26 mouse cellular contexts compared by ENCODE assay signal in genomic region chr8:21911931-21912330, GRCm38 (mm10). TPM values are rescaled to one million over a fixed set of nuclear protein-coding genes. Genes with fewer than 3 reads are reported as not detected.
DNase-seq lines count a peak whose midpoint lies in the region; TF ChIP-seq lines count a peak whose summit lies in the region.
"Had no signal": no experiment of that assay in that cellular context is flagged by ENCODE, and none has a peak within 500 bp of the region (broad histone marks: within the 10 kb centered on the region; RNA-seq: fewer than 3 reads in every experiment).

No protein-coding gene starts in this region.

- in situ Hi-C loops in ES-E14 (cut with MboI; ENCODE audit: low sequenced_read_pairs in 2 of 2, unreplicated experiment in 2 of 2): no loop called here

- H3K9ac ChIP-seq in ES-E14 (ENCODE audit: insufficient read depth, low read depth, low read length, poor library complexity, severe bottlenecking): no peak overlapping the region

- H3K36me3 ChIP-seq in ES-E14 (ENCODE audit: control insufficient read depth, insufficient read depth, low read length, poor library complexity, severe bottlenecking): no peaks in the 10 kb centered on the region
- H3K36me3 ChIP-seq: G1E had no signal

- H3K9me3 ChIP-seq in ES-E14 (ENCODE audit: control insufficient read depth, insufficient read depth, low read depth, low read length): no peaks in the 10 kb centered on the region
- H3K9me3 ChIP-seq: G1E had no signal

- H3K4me1 ChIP-seq in ES-E14 (ENCODE audit: control insufficient read depth in 2 of 2, insufficient read depth in 2 of 2, low read length in 2 of 2, poor library complexity in 1 of 2): peaks cover 5 to 9% of the 10 kb centered on the region in 2 experiments; a peak in 3 of 4 replicates

- DNase-seq in ES-CJ7 (ENCODE audit: low read depth, low spot score) (peak; percentile 82), ES-E14 (ENCODE audit: low read depth, low spot score) (peak; percentile 38), R1 (ENCODE audit: low read depth, low spot score) (peak; percentile 79), ZHBTc4 (ENCODE audit: low read depth, low spot score) (peak; percentile 73)
- DNase-seq in gastrocnemius, postnatal 10 days: no peak
- DNase-seq in cerebellum, postnatal 36 days: no peak
- no peak for DNase-seq in kidney, postnatal 14 days
- no peak for DNase-seq in heart, postnatal 14 days
- DNase-seq: adrenal gland, adult 2 months; adrenal gland, adult 8-10 months; adrenal gland, postnatal 10 days; adrenal gland, postnatal 14 days; adrenal gland, postnatal 25 days; adrenal gland, postnatal 36 days; B cell, adult 2 months; cerebellum, adult 11 months; cerebellum, adult 11-12 months; cerebellum, adult 18-20 months; cerebellum, adult 2 months; cerebellum, adult 8-10 months; cerebellum, adult 9-10 months had no signal

- no peak overlapping the region for H3K4me3 ChIP-seq in ES-E14 (ENCODE audit: insufficient read depth in 1 of 2, low read depth in 1 of 2, low read length in 2 of 2, poor library complexity in 1 of 2, severe bottlenecking in 1 of 2)

- intact Hi-C loops in heart, postnatal 14 days (cut with DNase I): no loop called here

- H3K27ac ChIP-seq in ES-E14 (ENCODE audit: insufficient read depth, low read depth, low read length, poor library complexity, severe bottlenecking): no peak overlapping the region; the same call in 1 of the 2 replicates

TF ChIP-seq in ES-E14, 5 proteins besides CTCF, POLR2A, EP300 and RAD21:
- no peak for TF ChIP-seq ZC3H11A (IDR thresholded peaks at IDR 0.05; ENCODE audit: borderline replicate concordance, low read depth, low read length)
- TF ChIP-seq CHD2 (IDR thresholded peaks at IDR 0.05; ENCODE audit: low read depth, low read length): no peak
- no peak for TF ChIP-seq HCFC1 (IDR thresholded peaks at IDR 0.05; ENCODE audit: borderline replicate concordance, insufficient read depth, low read length)
- no peak for TF ChIP-seq MAFK (IDR thresholded peaks at IDR 0.05; ENCODE audit: insufficient read depth, low read depth, low read length)
- TF ChIP-seq ZNF384 (IDR thresholded peaks at IDR 0.05; ENCODE audit: low read depth, low read length): no peak

RNA-seq across cellular contexts. Expression of gene Defb11, which starts 5.7 kb away (rescaled TPM):
- total RNA-seq in ES-E14 (2012; rRNA removed): not detected in 2 replicates
- total RNA-seq in gastrocnemius, postnatal 10 days (2021): not detected
- total RNA-seq in heart, postnatal 14 days (2021): not detected
- total RNA-seq: adrenal gland, adult 18-20 months; adrenal gland, adult 2 months; adrenal gland, adult 8-10 months; adrenal gland, postnatal 10 days; adrenal gland, postnatal 14 days; adrenal gland, postnatal 25 days; adrenal gland, postnatal 36 days; adrenal gland, postnatal 4 days; CH12.LX; G1E; MEL had no signal

RNA-seq across cellular contexts. Expression of gene Defb15, which starts 20.6 kb away (rescaled TPM):
- not detected in 2 replicates for total RNA-seq in ES-E14 (2012; rRNA removed)
- not detected for total RNA-seq in gastrocnemius, postnatal 10 days (2021)
- not detected for total RNA-seq in heart, postnatal 14 days (2021)
- total RNA-seq: adrenal gland, adult 18-20 months; adrenal gland, adult 2 months; adrenal gland, adult 8-10 months; adrenal gland, postnatal 10 days; adrenal gland, postnatal 14 days; adrenal gland, postnatal 25 days; adrenal gland, postnatal 36 days; adrenal gland, postnatal 4 days; CH12.LX; MEL had no signal

RNA-seq across cellular contexts. Expression of gene Defb35, which starts 26.2 kb away (rescaled TPM):
- total RNA-seq in ES-E14 (2012; rRNA removed): not detected in 2 replicates
- not detected for total RNA-seq in gastrocnemius, postnatal 10 days (2021)
- total RNA-seq in heart, postnatal 14 days (2021): not detected
- total RNA-seq: adrenal gland, adult 18-20 months; adrenal gland, adult 2 months; adrenal gland, adult 8-10 months; adrenal gland, postnatal 10 days; adrenal gland, postnatal 14 days; adrenal gland, postnatal 25 days; adrenal gland, postnatal 36 days; adrenal gland, postnatal 4 days; CH12.LX; G1E; MEL had no signal

RNA-seq across cellular contexts. Expression of gene Defb9, which starts 26.7 kb away (rescaled TPM):
- total RNA-seq in ES-E14 (2012; rRNA removed): not detected in 2 replicates
- not detected for total RNA-seq in gastrocnemius, postnatal 10 days (2021)
- total RNA-seq in heart, postnatal 14 days (2021): not detected
- total RNA-seq: adrenal gland, adult 18-20 months; adrenal gland, adult 2 months; adrenal gland, adult 8-10 months; adrenal gland, postnatal 10 days; adrenal gland, postnatal 14 days; adrenal gland, postnatal 25 days; adrenal gland, postnatal 36 days; adrenal gland, postnatal 4 days; CH12.LX; G1E; MEL had no signal

RNA-seq across cellular contexts. Expression of gene Defb13, which starts 34.6 kb away (rescaled TPM):
- not detected in 2 replicates for total RNA-seq in ES-E14 (2012; rRNA removed)
- total RNA-seq in gastrocnemius, postnatal 10 days (2021): not detected
- not detected for total RNA-seq in heart, postnatal 14 days (2021)
- total RNA-seq: adrenal gland, adult 18-20 months; adrenal gland, adult 2 months; adrenal gland, adult 8-10 months; adrenal gland, postnatal 10 days; adrenal gland, postnatal 14 days; adrenal gland, postnatal 25 days; adrenal gland, postnatal 36 days; adrenal gland, postnatal 4 days; CH12.LX; G1E; MEL had no signal

Comparison
In these comparisons a context has a peak if more than half of its experiments do, and no peak if none do; other contexts are left out.
1. DNase-seq: peak in ES-CJ7 (single experiment), ES-E14 (single experiment), R1 (single experiment) and ZHBTc4 (single experiment); none in gastrocnemius, postnatal 10 days (single experiment), cerebellum, postnatal 36 days (0 of 2), kidney, postnatal 14 days (single experiment) and heart, postnatal 14 days (0 of 2).